Mouse (Mus musculus) frontal cortex, postnatal 25 days (tissue): ENCODE results near the gene Pex11a.

Experiments
- DNase-seq, 2 experiments: peaks; one replicate each; pipeline ENCODE4 v3.0.0; 2022; ENCODE audit warnings: low spot score in 2 of 2

The Pex11a gene

DNA sequence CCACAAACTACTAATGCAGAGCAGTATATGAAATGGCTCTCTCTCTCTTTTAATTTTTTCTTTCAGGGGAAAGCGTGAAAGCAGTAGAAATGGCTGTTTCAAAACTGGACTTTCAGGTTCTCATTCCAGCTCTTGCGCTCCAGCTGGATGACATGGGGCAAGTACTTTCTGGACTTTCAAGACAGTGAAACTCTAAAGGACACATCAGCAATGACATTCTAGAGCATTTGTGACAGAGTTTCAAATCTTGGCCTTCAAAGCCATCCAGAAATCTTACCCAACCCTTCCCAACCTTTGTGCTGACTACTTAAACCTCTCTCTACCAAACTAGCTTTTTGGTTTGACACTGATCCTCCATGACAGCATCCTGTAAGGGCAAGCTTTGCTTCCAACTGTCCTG is 4.0 kb downstream of the Pex11a start:
- DNase-seq = no peak

DNA sequence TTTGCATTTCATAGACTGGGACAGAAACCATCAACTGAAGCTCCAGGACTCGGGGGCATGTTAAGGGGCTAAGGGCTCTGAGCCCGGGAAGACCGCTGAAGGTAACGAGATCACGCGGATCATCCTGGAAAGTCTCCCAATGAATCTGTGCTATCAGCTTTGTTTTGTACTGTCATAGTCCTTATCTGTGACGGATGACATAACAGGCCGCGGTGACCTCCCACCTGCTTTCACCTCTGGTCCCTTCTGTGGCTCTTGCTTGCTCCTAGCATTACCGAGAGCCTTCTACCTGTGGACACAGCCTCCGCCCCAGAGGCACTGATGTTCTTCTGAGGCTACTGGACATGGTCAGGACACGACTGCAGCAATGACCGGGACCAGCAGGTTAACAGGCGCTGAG is 6.4 kb downstream of the Pex11a start:
- no peak for DNase-seq

DNA sequence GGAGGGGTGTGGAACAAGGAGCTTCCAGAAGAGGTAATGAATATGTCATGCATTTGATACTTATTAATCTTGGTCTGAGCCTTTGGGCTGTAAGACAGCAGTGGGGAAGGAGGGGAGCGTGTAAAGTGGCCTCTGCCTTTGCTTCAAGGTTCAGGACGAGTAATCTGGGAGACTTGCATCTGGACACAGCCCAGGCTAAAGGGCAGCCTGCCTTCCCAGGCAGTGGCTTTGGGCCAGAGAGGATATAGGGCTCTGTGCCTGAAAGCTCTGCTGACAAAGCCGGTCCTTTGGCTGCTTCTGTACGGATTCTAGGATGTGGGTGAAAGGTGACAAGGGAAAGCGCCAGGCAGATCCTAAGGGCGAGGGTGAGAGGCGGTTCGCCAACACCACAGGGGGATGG is 8.4 kb downstream of the Pex11a start:
- DNase-seq = no peak

DNA sequence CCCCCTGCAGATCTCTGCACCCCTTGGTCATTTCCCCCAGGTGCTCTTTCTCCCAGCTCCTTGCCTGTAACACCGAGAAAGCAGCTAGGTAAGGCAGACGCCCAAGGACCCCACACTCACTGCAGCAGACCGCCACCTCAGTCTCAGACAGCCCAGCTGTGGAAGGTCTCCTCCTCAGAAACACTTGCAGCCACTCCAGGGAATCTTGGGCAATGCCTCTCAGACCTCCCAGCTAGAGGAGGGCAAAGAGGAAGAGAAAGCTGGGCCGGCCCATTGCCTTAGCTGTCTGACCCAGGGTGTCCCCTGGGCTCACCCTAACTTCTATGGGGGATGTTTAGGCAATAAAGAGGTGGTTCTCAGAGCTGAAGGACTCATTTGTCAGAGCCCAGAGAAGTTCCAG is 10.3 kb downstream of the Pex11a start, which contains the start of gene Plin1:
Gene Plin1, minus strand, starts transcription at position 282 of the 400 bp plus-strand sequence.
- no peak for DNase-seq

DNA sequence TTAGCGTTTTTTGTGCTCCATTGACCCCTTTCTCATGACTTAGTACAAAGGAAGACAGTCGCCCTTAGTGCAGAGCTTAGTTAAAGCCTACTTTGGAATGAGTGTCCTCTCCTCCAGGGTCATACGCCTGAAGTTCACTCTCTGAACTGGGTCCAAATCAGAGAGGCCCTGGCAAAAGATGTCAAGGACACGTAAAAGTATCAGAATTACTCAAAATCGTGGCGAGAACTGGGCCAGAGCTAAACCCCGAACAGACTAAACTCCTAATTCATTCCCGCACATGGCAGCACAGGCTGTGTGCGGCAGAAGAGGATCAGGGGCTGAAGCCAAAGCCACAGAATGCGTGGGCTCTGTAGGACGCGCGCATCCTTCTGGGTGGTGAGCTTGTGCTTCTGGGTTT is 11.5 kb downstream of the Pex11a start:
- DNase-seq = no peak

DNA sequence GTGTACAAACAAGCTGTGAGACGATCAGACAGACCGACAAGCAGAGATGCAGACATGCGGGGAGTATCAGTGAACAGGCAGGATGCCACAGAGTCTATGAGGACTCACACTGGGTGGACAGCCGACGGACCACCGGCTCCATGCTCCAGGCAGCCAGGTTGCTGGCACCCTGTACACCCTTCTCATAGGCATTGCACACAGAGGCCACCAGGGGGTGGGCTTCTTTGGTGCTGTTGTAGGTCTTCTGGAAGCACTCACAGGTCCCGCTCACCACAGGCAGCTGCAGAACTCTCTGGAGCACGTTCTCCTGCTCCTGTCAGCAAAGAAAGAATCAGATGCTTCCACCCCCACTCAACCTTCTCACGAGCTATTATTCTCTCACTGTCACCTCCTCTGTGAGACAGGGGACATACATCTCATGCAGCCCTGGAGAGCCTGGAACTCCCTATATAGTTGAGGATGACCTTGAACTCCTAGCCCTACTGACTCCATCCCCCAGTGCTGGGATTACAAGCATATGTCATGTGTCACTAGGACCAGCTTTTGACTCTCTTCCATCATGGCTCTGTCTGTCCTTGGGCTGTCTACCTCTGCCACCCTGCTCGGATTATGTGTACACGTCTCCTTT is 13.1 kb downstream of the Pex11a start:
- no peak for DNase-seq

DNA sequence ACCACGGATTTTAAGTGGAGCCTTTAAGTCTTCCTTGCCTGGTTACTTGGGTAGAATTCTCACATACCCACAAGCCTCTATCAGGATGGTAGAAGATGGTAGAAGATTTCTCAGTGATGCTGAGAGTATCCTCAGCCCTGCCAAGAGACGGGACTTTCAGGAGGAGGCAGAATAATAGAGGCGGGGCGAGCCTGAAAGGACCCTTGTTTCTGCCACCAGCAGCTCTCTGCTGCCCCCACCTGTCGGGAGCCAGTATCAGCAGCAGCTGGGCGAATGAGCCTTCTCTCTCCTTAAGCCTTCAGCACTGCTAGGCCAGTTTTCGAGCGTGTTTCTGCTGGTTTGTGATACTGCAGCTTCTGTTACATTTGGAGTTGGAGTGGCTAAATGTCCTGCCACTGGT is 13.8 kb downstream of the Pex11a start:
- peak; percentile 58 to 59 for DNase-seq

DNA sequence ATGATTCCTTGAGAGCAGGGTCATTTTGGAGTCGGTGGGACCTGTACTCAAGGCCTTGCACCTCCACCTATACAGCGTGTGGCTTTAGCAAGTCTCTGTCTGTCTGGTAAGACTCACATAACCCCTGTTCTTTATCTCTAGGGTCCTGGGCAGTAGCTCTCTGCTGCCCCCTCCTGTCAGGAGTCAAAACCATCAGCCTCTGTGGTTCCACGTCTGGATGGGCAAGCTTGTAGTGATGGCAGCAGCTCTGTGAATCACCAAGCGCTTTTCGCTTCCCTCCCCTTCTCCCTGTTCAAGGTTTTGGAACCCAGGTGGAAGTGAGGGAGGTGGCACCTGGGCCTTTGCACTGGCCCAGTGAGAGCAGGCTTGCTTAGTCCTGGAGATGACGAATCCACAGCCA is 14.7 kb downstream of the Pex11a start:
- DNase-seq = peak; percentile 29 to 32

DNA sequence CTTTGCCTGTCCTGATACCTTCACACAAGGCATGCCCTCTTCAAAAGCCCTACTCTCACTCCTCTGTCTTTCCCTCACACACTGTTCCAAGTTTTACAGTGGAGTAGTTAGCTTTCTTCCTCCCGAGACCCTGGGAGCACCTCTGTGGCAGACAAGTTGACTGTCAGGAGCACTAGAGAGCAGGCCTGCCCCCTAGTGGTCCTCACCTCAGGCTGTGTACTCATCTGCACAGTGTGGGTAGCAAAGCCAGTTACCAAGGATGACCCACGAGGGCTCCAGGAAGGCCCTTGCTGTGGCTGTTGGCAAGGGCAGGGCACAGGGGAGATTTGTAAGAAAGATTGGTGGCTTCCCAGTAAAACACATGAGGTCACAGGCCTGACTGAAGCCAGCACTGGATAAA is 15.8 kb downstream of the Pex11a start:
- DNase-seq = peak; percentile 34 to 53

DNA sequence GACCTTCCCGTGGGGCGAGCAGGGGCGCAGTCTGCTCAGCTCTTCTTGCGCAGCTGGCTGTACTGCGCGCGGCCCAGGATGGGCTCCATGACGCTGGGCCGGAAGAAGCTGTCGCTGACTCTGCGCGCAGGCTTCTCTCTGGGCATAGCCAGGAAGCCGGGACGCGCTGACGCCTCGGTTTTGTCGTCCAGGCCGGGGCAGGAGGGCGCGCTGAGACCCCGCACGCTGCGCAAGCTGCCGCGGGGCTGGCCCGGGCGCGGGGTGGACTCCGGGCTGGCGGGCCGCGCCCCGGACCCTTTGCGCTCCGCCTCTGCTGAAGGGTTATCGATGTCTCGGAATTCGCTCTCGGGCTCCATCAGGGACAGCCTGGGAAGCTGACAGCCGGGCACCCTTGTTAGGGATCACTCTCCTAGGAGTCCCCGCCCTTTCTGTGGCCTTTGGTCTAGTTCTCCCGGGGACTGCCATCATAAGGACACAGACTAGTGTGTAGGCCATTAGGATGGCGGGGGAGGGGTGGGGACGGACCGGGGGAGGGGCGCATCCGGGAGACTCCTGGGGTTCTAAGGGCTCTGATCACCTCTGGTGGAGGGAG is 21.4 kb downstream of the Pex11a start:
- peak; percentile 26 to 28 for DNase-seq

DNA sequence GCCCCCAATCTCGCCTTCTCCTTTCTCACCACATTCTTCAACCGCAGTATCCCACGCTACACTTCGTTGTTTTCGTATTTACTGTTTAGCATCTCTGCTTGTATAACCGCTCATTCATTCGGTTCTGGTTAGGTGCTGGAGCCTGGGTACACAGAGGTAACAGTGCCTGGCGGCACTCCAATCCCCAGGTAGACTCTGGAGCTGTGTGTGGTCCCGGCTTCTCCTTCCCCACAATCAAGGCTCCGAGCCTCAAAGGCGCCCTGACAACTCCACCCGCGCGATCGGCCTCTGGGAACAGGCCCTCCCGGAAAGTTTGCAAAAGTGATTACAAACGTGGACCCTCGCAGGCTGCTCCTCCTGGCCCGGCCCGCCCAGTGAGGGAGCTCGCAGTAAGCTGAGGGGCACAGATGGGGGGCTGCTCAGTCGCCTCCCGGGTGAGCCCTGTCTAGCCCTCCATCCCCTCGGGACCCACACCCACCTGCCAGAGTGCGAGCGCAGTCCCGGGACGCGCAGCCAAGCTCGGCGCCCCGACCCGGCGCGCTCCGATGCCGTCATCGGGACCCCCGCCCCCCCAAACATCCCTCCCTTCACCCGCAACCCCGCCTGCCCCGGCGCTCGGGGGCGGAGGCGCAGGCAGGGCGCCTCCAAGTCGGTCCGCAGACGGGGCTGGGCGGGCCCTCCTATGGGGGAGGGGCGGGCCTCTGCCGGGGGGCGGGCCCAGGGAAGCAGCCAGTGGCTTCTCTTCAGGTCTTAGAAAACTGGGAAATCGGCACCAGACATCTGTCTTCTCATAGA is 27.5 kb downstream of the Pex11a start, which contains the start of gene Kif7:
Gene Kif7, minus strand, starts transcription at position 534 of the 795 bp plus-strand sequence.
- DNase-seq = no peak

DNA sequence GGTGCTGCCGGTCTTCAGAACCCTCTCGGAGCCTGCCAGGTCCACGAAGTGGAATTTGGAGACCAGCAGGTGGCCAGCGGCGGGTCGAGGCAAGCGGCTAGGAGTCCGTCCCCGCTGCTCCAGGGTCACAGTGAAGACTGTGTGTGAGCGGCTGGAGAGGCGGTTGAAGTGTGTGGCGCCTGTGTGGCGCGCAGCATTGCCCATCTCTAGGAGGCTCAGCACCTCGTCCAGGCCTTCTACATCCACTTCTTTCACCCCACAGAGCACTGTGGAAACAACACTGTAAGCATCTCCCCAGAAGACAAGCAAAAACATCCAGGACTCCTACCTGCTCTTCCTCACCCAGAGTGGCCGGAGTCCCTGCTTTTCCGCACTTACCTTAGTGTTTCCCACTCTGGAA is 32.1 kb downstream of the Pex11a start:
- DNase-seq = no peak

DNA sequence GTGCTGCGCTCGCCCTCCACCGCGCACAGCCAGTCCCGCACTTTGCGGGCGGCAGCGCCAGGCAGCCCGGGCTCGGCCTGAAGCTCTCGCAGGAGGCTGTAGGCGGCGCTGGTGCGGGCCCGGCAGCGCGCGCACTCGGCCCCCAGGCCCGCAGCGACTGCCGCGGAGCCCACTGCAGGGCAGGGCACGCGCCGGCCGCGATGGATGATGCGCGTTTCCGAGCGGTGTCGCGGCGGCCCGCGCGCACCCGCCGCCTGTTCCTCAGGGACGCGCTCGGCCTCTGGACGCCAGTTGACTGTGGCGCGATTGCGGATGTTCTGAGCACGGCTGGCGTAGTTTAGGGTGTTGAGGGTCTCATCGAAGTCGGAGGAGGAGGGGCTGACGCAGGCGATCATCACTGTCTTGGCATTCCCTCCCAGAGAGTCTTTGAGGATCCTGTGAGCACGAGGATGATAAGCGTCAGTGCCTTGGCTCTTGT is 32.8 kb downstream of the Pex11a start:
- peak in 1 of 2 experiments; percentile 42 for DNase-seq

DNA sequence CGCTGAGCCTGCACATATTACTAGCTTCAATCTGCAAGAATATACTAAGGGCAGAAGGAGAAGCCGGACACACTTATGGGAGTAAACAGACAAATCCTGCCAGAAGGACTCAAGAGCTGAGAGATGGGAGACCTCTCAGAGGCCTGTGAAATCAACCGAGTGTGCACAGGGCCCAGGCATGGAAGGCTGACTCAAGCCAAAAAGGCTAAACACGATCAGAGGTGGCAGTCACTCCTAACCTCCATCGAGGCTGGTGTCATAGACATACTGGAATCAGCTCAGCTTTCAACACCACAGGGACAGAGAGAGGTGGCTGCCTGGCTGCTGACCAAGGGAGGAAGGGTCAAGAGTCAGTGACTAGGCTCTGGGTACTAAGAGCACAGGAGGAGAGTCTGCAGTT is 37.7 kb downstream of the Pex11a start:
- DNase-seq = no peak

DNA sequence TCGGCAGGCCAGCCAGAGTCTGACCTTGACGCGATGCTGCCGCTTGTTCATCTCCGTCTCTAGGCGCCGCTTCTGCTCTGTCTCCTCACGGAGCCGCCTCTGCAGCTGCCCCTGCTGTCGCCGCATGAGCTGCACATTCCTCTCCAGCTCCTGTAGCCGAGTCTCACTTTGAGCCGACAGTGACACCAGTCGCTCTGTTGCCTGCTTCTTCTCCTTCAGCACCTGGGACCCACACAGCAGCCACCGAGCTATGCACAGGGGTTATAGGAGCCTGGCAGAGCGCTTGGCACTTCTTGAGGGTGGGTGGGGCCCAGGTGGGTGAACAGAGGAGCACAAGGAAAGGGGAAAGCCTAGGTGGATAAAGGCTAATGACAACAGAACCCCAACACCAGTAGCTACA is 40.2 kb downstream of the Pex11a start:
- DNase-seq = no peak

DNA sequence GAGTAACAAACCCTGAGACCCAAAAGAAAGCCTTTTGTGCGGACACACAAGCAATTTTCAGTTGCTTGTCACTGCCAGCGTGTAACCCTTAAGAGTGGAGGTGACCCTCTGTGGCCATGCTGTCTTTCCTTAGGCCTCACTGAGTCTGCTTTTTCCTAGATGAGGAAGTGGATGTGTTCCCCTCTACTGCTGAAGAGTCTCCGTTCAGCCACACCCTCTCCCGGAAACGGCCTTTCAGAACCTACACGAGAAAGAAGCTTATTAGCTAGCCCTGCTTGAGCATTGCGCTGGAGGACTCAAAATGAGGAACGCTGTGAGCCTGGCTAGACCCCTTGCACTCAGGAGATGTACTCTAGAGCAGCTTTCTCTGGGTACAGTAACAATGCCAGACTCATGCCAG is 46.4 kb downstream of the Pex11a start:
- DNase-seq = no peak
